Mouse (Mus musculus) urinary bladder, adult 18-20 months (tissue): ENCODE results near the gene Lelp1.
A peak's percentile ranks its signal among the peaks of the same experiment; 100 is the strongest.

Experiments
- DNase-seq, 2 experiments: peaks; one replicate each; pipeline ENCODE4 v3.0.0; 2022; ENCODE audit warnings: low spot score in 2 of 2, mixed read lengths in 2 of 2

The Lelp1 gene

DNA sequence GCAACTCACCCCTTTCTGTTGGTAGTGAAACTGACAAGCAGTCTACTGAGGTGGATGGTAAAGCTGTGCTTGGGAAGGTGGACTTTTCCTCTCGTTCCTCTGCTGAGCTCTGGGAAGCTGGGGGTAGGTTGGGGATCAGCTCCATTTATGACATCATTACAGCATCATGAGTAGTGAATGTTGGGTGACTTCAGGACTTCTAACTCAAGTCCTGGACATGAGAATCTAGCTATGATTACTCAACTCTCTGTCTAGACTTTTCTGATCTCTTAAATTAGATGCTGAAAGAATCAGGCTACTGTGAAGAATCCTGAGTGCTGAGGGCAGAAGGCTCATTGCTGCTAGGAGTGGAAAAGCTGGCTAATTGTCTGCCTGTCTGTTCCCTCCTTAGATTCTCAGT lies at the start of gene Lelp1:
Gene Lelp1 (minus strand): TSS at position 101 of the 400 bp plus-strand sequence.
- no peak for DNase-seq

DNA sequence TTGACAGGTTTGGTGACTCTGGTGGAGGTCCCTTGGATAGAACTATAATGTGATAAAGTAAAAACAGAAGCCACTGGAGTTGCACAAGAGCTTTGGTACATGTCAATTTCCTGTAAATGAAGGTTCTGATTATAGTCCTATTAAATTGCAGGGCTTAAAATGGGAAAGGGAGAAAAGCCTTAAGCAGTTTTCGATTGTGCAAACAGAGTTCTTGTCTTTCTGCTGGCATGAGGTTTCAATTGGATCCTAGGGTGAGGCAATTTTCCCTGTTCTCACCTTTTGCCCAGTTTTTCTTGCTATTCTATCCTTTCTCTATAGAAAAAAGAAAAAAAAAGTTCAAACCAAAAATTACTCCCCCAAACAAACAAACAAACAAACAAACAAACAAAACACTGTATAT lies 34.3 kb upstream of the Lelp1 start:
- no peak for DNase-seq

DNA sequence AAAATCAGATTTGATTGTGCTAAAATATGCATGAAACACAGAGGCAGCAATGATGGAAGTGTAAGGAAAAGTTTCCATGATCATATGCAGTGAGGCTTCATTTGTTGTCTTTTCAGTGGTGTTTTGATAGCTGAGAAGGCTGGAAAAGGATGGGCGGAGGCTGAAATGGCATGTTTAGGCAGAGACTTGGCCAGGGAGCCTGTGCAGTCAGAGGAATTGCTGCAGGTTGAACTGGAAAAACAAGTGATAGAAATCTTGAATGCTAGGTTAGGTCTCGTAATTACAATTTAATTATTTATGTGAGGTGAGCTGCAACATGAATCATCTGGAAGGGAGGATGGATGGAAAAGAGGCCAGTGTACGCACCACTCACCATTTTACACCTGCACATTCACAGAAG lies 27.3 kb upstream of the Lelp1 start:
- DNase-seq, result peak in 1 of 2 experiments; percentile 73

DNA sequence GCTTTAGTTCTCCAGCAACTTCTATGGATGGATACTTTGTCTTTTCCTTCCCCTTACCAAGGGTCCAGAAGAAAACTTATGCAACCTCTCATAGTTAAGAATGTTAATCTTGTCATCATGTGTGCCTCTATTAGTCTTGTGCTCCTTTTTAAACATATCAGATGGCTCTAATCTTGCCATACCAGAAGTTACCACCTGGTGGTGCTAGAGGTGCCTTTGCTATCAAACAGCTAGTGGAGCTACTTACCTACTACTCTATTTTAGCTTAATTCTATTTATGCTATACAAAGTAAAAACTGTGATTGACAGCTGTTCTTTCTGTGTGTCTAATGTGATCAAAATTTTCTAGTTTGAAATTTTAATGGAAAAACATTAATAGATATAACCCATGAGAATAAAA lies 10.8 kb upstream of the Lelp1 start:
- DNase-seq, result no peak

DNA sequence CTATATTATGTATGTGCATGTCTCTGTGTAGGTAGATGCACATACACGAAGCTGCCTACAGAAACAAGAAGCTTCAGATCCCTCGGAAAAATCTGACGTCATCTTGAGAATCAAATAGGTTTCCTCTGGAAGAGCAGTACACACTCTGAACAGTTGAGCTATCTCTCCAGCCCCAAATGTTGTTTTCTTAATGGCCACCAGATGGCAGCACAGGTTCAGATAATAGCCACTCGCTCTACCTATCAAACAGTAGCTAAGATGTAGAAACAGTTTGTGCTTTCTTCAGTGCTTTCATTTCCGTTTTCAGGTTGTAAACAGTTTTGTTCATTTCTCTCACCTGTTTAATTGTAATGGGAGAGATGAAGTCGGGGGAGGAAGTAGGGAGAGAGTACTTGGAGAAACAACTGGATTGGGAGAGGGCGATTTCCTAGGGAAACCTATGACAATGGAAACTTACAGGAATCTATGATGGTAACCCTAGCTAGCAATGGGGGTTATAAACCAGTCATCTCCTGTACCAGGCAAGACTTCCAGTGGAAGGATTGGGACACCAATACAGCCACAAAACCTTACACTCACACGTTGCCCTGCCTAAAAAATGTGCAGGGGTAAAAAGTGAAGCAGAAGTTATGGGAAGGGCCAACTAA lies 8.2 kb upstream of the Lelp1 start:
- peak in 1 of 2 experiments; percentile 21 for DNase-seq

DNA sequence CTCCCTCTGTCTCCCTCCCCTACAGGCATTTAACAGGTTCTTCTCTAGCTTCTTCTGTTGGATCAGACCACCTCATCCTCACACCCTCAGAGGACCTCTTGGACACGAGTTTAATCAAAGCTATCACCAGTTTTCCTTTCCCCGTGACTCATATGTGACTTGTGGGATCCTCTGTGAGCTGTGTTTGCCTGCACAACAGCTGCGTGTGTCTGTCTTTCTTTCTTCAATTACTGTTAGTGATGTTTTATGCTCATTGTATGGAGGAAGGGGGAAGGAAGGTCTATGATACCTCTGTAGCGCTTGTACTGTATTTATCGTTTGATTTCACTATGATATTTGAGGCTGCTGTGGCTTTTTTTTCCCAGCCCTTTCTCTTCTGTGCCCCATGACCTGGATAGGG lies 5.4 kb upstream of the Lelp1 start:
- no peak for DNase-seq

DNA sequence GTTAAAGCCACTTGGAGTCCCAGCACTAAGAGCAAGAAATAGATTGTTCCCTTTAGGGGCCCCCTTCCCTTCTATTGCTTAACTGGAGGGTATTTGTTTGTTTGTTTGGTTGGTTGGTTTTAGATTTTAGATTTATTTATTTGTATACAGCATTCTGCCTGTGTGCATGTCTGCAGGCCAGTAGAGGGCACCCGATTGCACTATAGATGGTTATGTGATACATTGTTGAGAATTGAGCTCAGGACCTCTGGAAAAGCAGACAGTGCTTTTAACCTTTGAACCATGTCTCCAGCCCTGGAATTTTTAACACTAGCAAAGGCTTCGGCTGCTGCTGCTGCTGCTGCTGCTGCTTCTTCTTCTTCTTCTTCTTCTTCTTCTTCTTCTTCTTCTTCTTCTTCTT lies 4.9 kb upstream of the Lelp1 start:
- DNase-seq, result no peak

DNA sequence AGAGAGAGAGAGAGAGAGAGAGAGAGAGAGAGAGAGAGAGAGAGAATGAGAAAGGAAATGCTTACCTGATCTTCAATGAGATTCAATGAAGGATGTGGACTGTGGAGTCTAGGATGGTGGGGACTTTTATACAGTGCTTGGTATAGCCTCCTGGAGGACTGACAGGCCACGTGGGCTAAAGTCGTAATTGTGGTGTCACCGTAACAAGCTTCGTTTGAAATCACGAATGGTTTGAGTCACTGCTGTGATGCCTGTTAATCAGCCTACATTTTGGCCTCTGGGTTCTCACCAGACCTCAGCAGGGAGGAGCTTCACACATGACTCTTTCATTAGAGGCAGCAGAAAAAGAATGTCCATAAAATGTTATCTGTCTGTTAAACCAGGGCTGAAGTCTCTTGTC lies 18.7 kb downstream of the Lelp1 start, which contains the start of gene Prr9:
Gene Prr9 (minus strand): TSS at position 101 of the 400 bp plus-strand sequence.
- DNase-seq, result no peak

DNA sequence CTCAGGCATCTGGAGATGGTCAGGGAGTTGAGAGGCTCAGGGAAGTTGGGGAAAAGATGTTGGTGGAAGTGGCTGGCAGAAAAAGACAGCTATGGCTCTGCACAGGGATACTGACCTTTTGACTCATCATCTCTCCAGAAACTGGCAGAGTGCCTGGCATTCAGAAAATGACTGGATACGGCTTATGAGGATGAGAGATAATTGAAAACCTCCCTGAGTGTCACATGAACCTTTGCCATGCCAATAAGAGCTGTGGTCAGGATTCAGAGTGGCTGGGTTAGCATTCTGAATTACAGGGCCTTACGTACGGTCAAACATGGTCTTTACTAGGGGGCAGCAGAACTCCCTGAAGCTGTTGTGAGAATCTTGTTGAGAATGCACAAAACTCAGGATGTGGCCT lies 21.6 kb downstream of the Lelp1 start:
- DNase-seq, result no peak

DNA sequence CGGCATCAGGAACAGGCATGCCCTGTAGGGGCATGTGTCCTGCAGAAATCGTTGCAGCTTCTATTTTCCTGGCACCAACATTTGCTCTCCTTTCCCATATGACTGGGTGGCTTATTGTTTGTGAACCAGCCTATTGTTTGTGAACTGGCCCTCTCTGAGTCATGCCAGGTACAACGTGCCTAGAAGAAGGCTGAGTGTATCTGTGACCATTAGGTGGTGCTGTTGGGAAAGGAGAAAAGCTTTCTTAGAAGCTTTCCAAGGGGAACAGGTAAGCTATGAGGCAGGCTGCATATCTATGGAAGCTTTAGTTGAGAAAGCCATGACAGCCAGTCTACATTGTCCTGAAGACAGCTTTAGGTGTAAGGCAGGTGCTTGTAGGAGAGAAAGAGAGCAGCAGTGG lies 24.6 kb downstream of the Lelp1 start:
- DNase-seq, result peak; percentile 11 to 23

DNA sequence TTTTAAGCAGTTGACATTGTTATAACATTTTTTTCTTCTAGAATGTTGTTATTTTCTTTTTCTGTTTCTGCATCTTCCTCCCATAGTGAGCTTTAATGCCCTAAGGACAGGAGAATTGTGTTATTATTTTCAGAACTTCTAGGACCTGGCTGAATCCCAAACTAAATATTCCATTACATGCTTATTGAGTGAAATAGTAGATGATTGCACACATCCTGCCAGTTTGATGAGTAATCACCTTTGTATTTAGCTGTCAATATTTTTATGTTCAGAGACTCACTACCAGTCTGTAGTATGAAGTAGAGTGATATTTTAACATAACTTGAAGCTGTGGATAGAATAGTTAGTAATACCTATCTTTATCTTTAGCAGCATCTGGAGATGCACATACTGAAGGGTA lies 31.0 kb downstream of the Lelp1 start:
- no peak for DNase-seq

DNA sequence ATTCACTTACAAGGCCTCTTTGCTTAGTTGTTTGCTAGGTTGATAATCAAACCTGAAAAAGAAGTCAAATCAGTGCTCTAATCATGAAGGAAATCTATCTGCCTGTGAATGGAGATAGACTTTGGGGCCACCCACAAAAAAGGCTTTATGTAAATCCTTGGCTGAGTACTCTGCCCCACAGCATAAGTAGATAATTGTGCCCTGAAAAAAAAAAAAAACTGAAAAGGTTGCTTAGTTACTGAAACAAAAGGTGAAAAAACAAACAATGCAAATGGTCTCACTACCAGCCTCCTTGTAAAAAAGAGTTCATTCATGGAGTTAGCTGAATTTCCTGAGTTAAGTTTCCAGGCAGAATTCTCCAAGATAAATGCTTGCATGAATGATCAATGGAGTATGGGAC lies 31.8 kb downstream of the Lelp1 start:
- no peak for DNase-seq

DNA sequence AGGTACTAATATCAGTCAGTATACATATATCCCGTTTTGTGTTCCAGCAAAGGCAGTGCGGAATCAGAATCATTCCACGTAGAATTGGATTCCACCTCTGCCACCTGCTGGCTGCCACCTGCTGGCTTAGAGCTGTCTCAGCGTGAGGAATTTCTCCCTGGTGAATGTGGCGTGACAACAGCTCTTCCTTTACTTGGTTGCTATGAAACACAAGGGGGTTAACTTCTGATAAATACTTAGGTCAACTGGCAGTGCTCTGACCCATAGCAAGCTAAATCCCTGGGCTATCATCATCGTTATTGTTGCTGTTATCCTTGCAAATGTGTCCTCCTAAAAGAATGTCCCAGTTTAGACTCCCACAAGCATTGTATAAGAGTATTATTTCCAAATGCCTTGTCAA lies 36.0 kb downstream of the Lelp1 start:
- DNase-seq, result peak in 1 of 2 experiments; percentile 21
